In genomic region chr14:100054150-100054549, GRCm38 (mm10) we compare ENCODE assay signal across 31 mouse cellular contexts.
"Had no signal": no experiment of that assay in that cellular context is flagged by ENCODE, and none has a peak within 500 bp of the region (broad histone marks: within the 10 kb centered on the region; RNA-seq: fewer than 3 reads in every experiment).

No protein-coding gene starts in this region.

- H3K4me3 ChIP-seq: limb, embryonic 10.5 days; limb, embryonic 12.5 days; limb, embryonic 13.5 days; limb, embryonic 15.5 days; liver, embryonic 12.5 days; liver, embryonic 13.5 days; liver, embryonic 15.5 days; lung, embryonic 15.5 days; megakaryocyte, embryonic 14.5 days; midbrain, embryonic 10.5 days; midbrain, embryonic 12.5 days; midbrain, embryonic 13.5 days; midbrain, embryonic 15.5 days; myocyte had no signal

- H3K9ac ChIP-seq: limb, embryonic 12.5 days; limb, embryonic 13.5 days; limb, embryonic 15.5 days; liver, embryonic 12.5 days; liver, embryonic 13.5 days; liver, embryonic 14.5 days; liver, embryonic 15.5 days; liver, postnatal 0 days; lung, embryonic 14.5 days; lung, embryonic 15.5 days; midbrain, embryonic 12.5 days; midbrain, embryonic 13.5 days; midbrain, embryonic 15.5 days had no signal

- H3K4me2 ChIP-seq: limb, embryonic 12.5 days; limb, embryonic 13.5 days; limb, embryonic 15.5 days; liver, embryonic 11.5 days; liver, embryonic 12.5 days; liver, embryonic 13.5 days; liver, embryonic 15.5 days; lung, embryonic 14.5 days; lung, embryonic 15.5 days; midbrain, embryonic 11.5 days; midbrain, embryonic 12.5 days; midbrain, embryonic 13.5 days; midbrain, embryonic 15.5 days had no signal

- H3K27me3 ChIP-seq: limb, embryonic 12.5 days; limb, embryonic 13.5 days; limb, embryonic 15.5 days; liver, embryonic 12.5 days; liver, embryonic 13.5 days; liver, embryonic 15.5 days; lung, embryonic 15.5 days; megakaryocyte, embryonic 14.5 days; midbrain, embryonic 12.5 days; midbrain, embryonic 13.5 days; midbrain, embryonic 15.5 days had no signal

- H3K4me1 ChIP-seq: limb, embryonic 10.5 days; limb, embryonic 12.5 days; limb, embryonic 15.5 days; liver, embryonic 12.5 days; liver, embryonic 13.5 days; liver, embryonic 15.5 days; lung, embryonic 15.5 days; megakaryocyte, embryonic 14.5 days; midbrain, embryonic 10.5 days; midbrain, embryonic 12.5 days; midbrain, embryonic 13.5 days; midbrain, embryonic 15.5 days had no signal

- DNase-seq: left cerebral cortex, postnatal 4 days; liver; liver, embryonic 13.5 days; liver, postnatal 0 days; lung, adult 18-20 months; lung, adult 2 months; lung, embryonic 14.5 days; lung, postnatal 10 days; lung, postnatal 14 days; lung, postnatal 36 days; lung, postnatal 4 days; midbrain, embryonic 14.5 days had no signal

- H3K27ac ChIP-seq: limb, embryonic 10.5 days; limb, embryonic 12.5 days; limb, embryonic 13.5 days; limb, embryonic 15.5 days; liver, embryonic 12.5 days; liver, embryonic 13.5 days; liver, embryonic 14.5 days; liver, embryonic 15.5 days; lung, embryonic 15.5 days; macrophage; midbrain, embryonic 10.5 days; midbrain, embryonic 12.5 days; midbrain, embryonic 13.5 days; midbrain, embryonic 15.5 days had no signal

- H3K36me3 ChIP-seq: limb, embryonic 15.5 days; liver, embryonic 12.5 days; liver, embryonic 13.5 days; liver, embryonic 15.5 days; lung, embryonic 15.5 days; midbrain, embryonic 15.5 days had no signal

- ATAC-seq: liver, embryonic 12.5 days; liver, postnatal 0 days; lung, postnatal 0 days; midbrain, embryonic 13.5 days; midbrain, embryonic 15.5 days; midbrain, embryonic 16.5 days had no signal

- H3K9me3 ChIP-seq: limb, embryonic 10.5 days; limb, embryonic 12.5 days; limb, embryonic 13.5 days; limb, embryonic 15.5 days; liver, embryonic 12.5 days; liver, embryonic 13.5 days; liver, embryonic 15.5 days; lung, embryonic 15.5 days; midbrain, embryonic 10.5 days; midbrain, embryonic 12.5 days; midbrain, embryonic 13.5 days; midbrain, embryonic 15.5 days had no signal
